Mouse (Mus musculus) c-Kit-negative CD71-positive TER-119-positive erythroid progenitor cells, embryonic 14.5 days (primary cell): ENCODE measurements at regions not wholly inside any gene's neighbourhood (a gene's known extent, or its start where the extent isn't known, plus 50 kb on each side); places are given as distances from the start of the nearest gene placed in this dataset.
"Not testable (repeated sequence)": the region's sequence is repeated elsewhere in the genome, so short reads cannot be mapped to it uniquely, and the experiment has no call there.

Experiments
- DNase-seq: peaks from one replicate; pipeline ENCODE4 v3.0.0-alpha.2; 2013; ENCODE audit warnings: low read depth, low spot score

DNA sequence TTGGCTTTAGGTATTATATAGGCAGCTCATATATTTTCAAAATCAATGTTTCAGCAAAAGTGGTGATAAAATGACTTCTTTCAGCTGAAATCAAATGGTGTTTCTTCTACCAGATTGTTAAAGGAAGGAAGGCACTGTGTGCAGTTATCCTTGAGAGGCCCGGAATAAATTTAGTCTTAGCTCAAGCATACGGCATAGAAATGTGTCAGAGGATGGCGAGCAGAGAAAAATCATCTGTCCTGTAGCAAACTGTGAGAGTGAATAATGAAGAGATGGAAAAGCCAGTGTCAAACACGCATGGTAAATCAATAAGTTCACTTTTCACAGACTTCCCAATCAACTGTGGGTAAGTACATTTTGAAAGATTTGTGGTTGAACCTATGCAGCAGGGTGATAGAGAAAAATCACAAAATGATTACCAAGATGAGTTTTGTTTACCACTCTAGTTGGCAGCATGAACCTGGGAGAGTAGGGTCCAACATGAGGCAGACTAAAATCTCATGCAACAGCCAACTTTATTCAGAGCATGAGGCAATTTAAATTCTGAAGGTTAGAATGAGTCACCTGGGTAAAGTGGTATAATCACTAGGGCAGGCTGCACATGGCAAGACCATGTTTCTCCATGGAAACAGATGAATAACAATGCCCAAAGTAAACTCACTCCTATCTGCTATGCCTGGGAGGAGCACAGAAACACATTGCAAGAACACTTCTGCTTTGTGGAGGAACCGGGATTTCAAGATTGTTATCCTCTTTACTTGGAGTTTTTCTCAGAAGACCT is 55.7 kb downstream of the AI429214 start:
- DNase-seq, result no peak

DNA sequence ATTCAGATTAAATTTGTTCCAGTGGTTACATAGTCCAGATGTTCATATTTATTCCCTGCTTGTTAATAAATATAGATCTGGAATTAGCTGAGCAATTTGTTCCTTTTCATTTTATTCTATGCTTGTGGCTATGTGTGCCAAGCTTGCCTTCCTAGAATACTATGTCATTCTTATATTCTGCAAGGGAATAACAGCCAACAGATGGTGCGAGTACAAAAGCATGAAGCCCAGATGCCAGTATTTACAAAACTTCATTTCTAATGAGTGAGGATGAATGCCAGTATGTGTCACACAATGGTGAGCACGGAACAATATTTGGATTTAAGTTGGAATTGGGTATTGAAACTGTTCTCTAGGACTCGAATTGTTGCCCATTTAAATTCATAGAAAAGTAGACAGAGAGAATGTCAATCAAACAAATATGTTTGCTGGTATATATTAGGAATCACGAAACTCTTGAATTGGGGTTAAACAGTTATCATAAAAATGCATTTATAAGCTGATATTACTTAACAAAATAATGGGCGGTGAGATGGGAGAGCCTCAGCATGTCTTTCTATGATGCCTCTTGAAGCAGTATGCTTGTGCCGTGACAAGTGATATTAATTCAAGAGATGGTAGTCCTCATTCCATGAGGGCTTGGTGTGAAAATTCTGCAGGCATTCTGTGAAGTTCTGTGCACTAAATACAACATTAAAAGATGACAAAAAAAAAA is 56.7 kb downstream of the AI429214 start:
- DNase-seq, result no peak

DNA sequence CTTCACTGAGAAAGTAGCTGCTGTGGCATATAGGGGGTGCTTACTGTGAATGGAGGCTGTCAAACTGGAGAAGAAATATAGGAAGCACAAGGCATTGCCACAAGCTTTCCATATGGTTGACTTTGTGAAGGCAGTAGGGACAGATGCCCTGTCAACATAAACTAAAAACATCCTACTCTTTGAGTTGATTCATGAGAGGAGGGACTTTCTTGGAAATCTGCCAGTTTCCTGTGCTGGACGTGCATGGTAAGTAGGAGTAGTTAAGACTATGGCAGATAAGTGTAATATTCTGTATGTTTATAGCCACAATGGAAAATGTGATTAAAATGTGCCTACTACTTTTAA is 57.3 kb downstream of the AI429214 start:
- DNase-seq, result no peak

DNA sequence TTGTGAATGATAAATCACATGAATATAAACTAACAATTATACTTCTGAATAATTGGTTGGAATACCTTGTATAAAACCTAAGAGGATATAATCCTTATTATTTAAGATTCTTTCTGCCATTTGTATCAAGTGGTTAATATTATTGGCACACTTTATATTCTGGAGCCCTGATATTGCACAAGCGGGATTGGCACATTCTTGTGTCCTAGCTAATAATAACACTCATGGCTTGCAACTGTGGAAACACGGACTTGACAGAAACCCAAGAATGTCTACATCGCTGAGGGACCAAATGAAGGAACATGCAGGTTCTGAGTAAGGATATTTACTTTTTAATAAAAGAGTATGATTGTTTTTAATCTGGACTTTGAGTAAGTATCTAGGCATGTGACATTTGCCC is 63.0 kb downstream of the AI429214 start:
- DNase-seq, result no peak

DNA sequence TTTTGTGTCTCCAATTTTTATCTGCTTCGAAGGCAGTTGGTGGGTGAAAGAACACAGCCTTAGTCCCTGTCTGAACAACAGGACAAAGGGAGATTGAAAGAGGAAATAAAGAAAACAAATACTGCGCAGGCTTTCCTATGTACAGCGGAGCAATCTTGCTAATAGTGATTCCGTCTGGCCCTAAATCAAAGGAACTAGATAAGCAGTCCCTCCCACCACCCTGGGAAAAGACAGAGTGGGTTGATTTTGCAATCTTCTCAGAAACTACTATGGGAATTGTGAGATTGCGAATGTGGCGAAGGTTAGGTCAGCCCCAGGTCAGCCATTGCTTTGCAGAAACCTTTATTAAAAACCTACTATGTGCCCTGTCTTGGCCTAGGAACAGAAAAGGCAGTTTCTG is 65.0 kb downstream of the AI429214 start:
- DNase-seq, result no peak

DNA sequence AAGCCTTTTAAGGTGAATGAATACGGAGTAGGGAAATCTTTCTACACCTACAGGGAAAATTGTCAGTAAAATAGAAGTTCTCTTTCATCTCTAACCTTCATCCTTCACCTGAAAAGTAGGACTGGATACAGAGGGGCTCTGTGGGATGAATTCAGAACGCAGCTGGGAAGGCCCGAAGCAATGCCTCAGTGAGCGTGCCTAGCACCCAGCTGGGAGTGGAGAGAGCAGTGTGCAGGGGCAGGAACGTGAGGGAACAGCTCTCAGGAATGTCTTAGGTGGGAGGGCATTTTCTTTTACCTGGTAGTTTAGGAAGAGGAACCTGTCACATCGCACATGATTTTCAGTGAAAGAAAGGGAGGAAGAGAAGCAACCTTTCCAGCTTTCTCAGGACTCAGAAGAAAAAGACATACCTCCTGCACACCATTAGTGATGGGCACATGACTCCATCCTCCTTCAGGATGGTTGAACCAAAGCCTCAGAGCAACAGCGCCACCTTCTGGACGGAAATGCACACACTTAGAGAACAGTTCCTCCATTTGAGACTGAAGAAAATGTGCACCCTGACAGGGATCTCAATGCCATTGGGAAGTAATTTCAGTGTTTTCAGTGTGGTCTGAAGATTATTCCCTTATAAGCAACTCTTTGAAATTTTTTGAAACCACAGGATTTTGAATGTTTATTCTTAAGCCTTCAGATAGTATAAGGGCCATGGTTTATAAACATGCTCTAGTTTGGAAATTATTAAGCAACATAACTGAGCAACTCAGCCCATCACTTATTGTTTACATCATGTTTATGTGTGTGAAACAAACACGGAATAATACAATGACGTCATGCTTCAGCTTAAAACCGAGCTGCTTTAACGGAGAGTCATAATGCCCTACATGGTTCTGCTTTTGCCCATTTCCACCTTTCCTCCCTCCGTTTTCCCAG is 68.9 kb downstream of the AI429214 start:
- peak; percentile 6 for DNase-seq

DNA sequence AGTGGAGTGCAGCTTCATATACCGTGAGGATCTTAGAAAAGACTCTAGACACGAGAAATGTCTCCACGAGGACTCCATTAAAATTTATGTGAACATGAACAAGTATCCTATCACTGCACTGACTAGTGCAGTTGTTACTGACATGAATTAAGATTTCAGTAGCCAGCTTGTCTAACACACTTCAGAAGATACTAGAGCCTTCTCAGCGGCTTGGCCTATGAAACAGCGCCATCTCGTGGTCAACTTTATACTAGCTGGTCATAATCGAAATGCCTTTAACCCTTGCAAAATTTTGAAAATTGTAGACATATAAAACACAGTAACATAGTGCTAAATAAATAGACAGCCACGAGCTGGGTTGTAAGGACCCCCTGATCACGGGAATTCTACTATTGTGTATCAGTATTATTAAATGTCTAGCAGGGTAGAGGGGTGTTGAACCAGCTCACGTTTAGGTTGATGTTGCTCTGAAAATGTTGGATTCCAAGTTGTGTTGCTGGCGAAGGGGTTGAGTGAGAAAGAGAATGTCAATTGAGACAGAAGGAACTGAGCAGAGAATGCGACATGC is 70.4 kb downstream of the AI429214 start:
- peak; percentile 4 for DNase-seq

DNA sequence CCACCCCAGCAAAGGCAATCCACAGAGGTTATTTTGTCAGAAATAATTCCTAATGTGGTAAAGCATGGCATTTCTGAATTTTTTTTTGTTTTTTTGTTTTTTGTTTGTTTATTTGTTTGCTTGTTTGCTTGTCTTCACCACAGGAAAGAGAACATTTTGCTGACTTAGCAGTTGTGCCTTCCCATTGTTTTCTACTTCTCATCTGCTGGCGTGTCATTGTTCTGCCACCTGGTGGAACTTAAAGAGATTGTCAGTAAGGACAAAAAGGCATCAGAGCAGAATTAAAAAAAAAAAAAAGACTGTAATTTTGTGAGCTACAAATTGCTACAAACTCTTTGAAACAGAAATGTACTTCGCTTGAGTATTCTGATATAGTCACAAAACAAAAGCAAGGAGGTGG is 79.5 kb downstream of the AI429214 start:
- no peak for DNase-seq

DNA sequence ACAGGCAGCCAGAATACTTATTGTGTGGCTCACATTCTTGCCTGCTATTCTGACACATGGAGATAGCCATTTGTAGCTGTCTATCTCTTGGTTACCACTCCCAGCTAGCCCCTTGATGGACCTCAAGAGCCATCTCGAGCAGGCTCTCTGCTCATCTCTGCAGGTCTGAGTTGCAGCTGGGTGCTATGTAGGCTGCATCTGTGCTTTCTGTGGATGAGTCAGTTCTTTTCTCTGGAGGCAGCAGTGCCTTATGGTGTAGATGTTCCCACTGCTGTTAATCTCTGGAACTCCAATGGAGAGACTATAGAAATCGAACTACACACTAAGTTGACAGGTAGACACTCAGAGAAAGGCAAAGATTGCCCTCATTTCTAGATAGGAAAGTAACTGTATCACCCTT is 106.3 kb downstream of the AI429214 start:
- DNase-seq, result no peak

DNA sequence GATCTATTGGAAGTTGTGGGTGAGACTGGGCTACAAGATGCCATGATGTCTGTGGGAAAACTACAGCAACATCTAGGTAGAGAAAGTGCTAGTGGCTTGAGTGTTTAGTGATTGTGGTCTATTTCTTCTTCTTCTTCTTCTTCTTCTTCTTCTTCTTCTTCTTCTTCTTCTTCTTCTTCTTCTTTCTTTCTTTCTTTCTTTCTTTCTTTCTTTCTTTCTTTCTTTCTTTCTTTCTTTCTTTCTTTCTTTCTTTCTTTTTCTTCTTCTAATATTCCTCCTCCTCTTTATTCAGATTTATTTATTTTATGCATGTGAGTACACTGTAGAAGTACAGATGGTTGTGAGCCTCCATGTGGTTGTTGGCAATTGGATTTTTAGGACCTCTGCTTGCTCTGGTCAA is 119.0 kb downstream of the AI429214 start:
- not testable (repeated sequence) for DNase-seq

DNA sequence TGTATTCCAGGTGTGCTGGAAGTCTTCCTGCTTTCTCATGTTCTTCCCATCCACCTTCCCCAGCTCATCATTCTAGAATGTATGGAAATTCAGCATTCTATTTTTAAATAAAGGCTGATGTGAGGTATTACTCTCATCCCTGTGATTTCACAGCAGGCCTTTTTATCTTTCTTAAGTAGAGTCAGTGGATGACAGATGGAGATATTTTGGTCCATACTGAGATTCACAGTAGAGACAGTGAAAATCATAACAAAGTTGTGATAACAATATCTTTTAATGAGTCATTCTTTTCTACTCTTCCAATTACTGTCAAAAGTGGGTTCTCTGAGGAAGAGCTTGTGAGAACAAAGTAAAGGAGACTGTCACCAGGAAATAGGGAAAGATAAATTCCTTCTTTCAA is 132.4 kb downstream of the AI429214 start:
- DNase-seq, result no peak

DNA sequence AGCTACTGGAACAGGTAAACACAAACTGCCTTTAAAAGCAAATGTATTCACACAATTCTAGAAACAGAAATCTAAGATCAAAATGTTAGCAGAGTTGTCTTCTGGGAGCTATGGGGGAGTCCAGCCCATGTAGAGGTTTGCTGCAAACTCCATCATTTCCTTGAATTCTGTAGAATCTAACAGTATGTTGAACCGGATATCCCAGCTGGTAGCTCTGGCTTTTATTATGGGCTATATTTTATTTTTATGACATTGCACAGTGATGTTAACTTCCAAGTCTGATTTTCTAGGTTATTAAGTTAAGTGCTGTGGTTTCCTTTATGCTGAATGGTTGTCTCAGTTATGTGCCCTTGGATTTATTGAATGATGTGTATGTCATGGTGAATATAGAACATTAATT is 136.3 kb downstream of the AI429214 start:
- no peak for DNase-seq

DNA sequence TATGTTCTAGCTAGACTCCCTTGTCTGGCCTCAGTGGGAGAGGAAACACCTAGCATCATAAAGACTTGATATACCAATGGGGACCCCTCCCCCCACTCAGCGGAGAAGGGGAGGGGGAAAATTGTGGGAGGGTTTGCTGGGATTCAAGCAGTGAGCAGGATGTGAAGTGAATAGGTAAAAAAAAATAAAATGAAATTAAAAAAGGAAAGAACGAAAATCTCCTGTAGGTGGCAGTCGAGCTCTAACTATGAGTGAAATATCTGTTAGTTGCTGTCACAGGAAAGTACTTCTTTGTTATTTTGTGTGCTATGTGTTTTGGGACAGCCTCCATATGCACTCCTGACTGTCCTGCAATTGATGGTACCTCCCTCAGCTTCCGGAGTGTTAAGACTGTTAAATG is 138.6 kb downstream of the AI429214 start:
- DNase-seq, result no peak

DNA sequence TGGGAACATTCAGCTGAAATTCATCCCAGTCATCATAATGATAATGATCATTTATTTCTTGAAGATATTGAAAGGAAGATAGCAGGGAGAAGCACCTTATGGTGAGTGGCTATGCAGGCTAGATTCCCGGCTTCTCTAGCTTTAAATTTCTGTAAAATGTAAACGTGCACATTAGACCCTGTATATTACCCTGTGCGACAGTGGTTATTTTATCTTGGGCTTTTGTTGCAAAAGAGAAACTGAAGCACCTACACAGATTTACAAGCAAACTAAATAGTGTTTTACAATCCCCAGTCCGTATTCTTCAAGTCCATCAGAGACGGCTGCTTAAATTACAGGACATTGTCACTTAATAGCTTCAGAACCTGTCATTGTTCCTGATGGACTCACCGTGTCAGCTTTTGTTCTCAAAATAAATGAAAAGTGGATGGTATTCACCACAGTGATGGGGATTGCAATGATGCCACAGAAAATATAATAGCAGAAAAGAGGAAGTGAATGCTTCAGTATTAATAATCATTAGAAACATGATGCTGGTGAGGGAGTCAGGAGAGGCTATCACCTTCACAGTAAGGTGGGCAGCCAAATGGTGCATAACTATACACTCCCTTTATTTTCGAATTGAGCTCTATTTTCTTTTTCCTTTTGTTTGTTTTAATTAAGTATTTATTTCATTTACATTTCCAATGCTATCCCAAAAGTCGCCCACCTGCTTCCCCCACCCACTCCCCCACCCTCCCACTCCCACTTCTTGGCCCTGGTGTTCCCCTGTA is 141.0 kb downstream of the AI429214 start:
- DNase-seq, result no peak

DNA sequence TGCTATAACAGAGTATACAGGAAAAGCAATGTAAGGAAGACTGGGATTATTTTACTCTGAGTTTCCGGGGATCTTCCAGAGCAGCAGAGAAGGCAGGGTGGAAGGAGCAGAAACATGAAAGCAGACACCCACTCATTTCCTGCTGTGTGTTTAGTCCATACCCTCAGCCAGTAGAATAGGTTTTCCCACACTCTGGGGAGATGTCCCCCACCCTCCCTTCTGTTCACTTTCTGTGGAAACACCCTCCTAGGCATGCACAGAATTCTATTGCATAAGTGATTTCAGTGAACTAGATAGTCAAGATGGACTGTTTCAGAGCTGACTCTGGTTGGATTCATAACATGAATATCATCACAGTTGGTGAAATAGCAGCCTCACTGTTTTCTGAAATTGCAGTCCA is 156.9 kb downstream of the AI429214 start:
- DNase-seq, result no peak

DNA sequence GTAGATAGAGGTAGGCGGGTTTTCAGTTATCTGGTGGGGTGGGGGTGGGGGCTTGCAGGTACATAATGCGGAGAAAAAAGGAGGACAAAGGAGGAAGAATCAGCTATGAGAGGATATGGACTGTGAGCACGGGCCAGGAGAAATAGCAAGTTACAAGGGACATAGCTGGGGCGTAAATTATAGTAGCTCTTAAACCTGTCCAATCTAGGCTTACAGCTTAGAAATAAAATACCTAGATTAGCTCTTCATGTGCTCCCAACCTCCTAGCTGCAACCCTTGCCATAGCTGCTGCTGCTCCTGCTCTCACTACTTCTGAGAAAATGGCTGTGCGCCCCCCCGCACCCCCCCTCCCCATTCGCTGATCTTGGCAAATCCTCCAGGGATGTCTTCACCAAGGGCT is 161.0 kb downstream of the AI429214 start:
- no peak for DNase-seq

DNA sequence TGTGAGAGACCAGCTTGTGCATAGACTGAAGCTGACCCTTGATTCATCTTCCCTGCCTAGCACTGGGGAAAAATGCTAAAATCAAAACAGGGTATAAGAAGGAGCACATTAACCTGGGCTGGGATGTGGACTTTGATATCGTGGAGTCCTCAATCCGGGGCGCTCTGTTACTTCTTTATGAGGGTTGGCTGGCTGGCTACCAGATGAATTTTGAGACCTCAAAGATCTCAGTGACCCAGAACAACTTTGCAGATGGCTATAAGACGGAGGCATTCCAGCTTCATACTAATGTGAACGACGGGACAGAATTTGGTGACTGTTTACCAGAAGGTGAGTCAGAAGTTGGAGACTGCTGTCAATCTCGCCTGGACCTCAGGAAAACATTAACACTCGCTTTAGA is 161.5 kb downstream of the AI429214 start:
- DNase-seq, result no peak

DNA sequence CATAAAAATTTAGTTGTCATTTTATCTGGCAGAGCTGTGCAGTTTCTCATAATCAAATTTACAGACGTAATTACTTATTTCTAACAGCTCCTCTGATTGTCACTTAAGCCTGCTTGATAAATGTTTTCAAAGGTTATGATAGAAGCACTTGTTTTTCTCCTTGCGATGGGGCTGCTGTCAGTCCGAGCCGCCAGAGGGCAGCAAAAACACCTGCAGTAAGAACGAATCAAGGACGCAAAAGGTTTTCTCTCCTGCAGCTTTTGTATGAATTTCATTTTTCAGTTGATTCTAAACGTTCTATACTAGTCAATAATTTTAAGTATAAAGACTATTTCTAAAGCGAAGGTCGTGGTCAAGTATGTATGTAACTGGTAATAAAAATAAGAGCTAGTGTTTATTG is 166.1 kb downstream of the AI429214 start:
- DNase-seq, result no peak

DNA sequence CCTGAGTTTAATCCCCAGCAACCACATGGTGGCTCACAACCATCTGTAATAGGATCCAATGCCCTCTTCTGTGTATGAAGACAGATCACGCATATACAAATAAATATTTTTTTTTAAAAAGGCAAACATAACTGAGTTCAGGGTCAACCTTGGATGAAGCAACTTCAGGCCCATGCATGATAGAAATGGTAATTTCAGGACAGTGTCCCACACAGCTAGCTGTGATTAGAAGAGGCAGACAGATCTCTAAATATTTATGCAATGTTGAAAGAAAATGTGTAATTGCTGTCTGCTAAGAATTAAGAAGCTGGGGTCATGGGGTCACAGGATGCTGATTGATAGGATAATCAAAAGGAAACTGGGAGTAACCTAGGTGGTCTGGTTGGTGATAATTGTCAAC is 203.5 kb downstream of the AI429214 start:
- no peak for DNase-seq

DNA sequence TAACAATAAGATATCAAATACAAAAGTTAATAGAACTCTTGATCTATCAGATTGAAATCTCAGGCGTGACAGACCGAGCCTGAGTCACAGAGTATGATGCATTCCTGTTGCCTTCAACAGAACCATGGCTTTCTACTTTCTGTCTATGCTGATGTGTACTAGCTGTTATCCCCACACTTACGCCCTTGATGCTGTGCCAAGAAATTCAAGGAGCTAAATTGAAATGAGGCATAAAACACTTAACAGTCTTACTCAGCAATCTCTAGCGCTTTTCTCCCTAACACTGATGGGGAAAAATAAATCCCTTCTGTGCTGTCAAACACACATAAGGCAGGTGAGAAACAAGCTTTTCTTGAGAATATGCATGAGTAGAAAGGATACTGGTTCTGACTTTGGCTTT is 222.5 kb downstream of the AI429214 start:
- DNase-seq, result no peak

DNA sequence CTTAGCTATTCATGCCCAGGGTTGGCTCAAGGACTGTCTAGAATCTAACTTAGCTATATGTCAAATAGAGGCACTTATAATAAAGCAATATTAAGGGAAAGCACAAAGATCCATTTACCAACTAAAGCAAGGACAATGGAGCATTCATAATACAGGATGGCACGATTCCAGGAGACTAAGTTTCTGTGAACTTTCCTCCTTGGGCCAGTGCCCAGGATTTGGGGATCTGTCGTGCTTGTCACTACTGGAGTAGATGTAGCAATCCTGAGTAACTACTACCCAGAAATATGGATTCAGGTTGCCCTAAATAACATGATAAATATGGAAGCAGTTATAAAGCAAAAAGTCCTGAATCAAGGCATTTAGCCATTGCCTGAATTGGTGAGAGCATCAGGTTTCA is 233.7 kb downstream of the AI429214 start:
- DNase-seq, result no peak
